Mouse (Mus musculus) neural tube, embryonic 15.5 days (tissue): ENCODE measurements around the gene Paqr4. TPM values are rescaled to one million over a fixed set of nuclear protein-coding genes. Genes with fewer than 3 reads are reported as not detected.
A peak's percentile ranks its signal among the peaks of the same experiment; 100 is the strongest.

ENCODE experiments used
- ATAC-seq: fragments of 200-750 bp; cut with Nextera tagmentation; 2 replicates; pipeline ENCODE4 v1.8.0; 2017; ENCODE audit warnings: mild to moderate bottlenecking, moderate TSS enrichment, moderate library complexity; ENCODE audit not compliant: low FRiP score
- H3K27ac ChIP-seq: fragments of 300-500 bp; sonication (generic); replicated peaks from 2 replicates; pipeline ENCODE4 v1.5.1; 2015; ENCODE audit warnings: mild to moderate bottlenecking, inconsistent platforms
- H3K27me3 ChIP-seq: fragments of 300-500 bp; sonication (generic); replicated peaks from 2 replicates; pipeline ENCODE4 v1.6.1; 2015; ENCODE audit warnings: inconsistent platforms
- H3K36me3 ChIP-seq: fragments of 300-500 bp; sonication (generic); 2 replicates; pipeline ENCODE4 v1.6.1; 2015; ENCODE audit warnings: inconsistent platforms
- H3K4me1 ChIP-seq: fragments of 300-500 bp; sonication (generic); 2 replicates; pipeline ENCODE4 v1.6.1; 2015; ENCODE audit warnings: inconsistent platforms
- H3K4me2 ChIP-seq: fragments of 300-500 bp; sonication (generic); 2 replicates; pipeline ENCODE4 v1.6.1; 2015; ENCODE audit warnings: inconsistent platforms, mild to moderate bottlenecking, moderate library complexity
- H3K4me3 ChIP-seq: fragments of 300-500 bp; sonication (generic); replicated peaks from 2 replicates; pipeline ENCODE4 v1.5.1; 2015; ENCODE audit warnings: mild to moderate bottlenecking, inconsistent platforms
- H3K9ac ChIP-seq: fragments of 300-500 bp; sonication (generic); replicated peaks from 2 replicates; pipeline ENCODE4 v1.6.1; 2015; ENCODE audit warnings: mild to moderate bottlenecking, inconsistent platforms
- H3K9me3 ChIP-seq: fragments of 300-500 bp; sonication (generic); replicated peaks from 2 replicates; pipeline ENCODE4 v1.6.1; 2016; ENCODE audit warnings: inconsistent platforms
- WGBS: fragments of 180-500 bp; shearing (Covaris S2); methylation state at CpG from one replicate; pipeline ENCODE4 v1.1.7; 2015; ENCODE audit warnings: mixed read lengths; 5-methylcytosine and 5-hydroxymethylcytosine counted together
- polyA plus RNA-seq: library from polyadenylated mRNA; unstranded; fragments of >200 nt; fragmentation: Nextera tagmentation; extraction: Ambion mirVana; gene quantifications from 2 replicates; pipeline ENCODE4 v1.2.1, GENCODE M21; 2015

The Paqr4 gene
- polyA plus RNA-seq, 1 experiment from 2014 or later: 60.0 TPM

DNA sequence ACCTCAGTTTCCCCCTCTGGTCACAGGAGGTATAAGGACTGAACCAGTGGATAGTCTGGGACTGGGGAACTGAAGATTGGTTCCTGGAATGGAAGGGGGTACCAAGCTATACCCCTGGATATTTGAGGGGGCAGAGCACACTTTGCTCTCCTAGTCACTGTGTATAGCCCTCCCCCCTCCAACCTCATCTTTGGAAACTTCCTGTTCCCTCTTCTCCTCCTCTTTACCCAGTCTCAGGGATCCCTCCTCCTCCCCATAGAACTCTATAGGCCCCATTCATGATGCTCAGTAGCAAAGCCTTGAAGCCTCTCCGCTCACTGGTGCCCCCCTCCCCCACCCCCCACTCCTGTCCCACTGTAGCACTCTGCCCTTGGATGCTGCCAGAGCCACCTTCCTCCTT, 21.2 kb downstream of the Paqr4 start:
- no peak overlapping the region for H3K4me3 ChIP-seq
- no peak for ATAC-seq
- H3K4me1 ChIP-seq: no peaks in the 10 kb centered on the region
- no peaks in the 10 kb centered on the region for H3K36me3 ChIP-seq
- 0 out of 2 replicates have a peak, but pooled peaks cover under 1% of the 10 kb centered on the region for H3K27me3 ChIP-seq
- H3K9me3 ChIP-seq: no peaks in the 10 kb centered on the region
- H3K27ac ChIP-seq: no peak overlapping the region
- H3K9ac ChIP-seq: no peak overlapping the region
- H3K4me2 ChIP-seq: no peak overlapping the region
- WGBS: 0% methylated on average over 1 of the region's 1 CpGs

GRCm38 (mm10) chr17:23717003-23717402, 23.7 kb downstream of the Paqr4 start:
- H3K9me3 ChIP-seq: no peaks in the 10 kb centered on the region
- no peak overlapping the region for H3K4me3 ChIP-seq
- no peak overlapping the region for H3K27ac ChIP-seq
- ATAC-seq: no peak
- H3K4me2 ChIP-seq: no peak overlapping the region
- 0 out of 2 replicates have a peak, but pooled peaks cover 2% of the 10 kb centered on the region for H3K27me3 ChIP-seq
- no peak overlapping the region for H3K9ac ChIP-seq
- no peaks in the 10 kb centered on the region for H3K4me1 ChIP-seq
- whole genome bisulfite sequencing: 63% methylated on average over 2 of the region's 2 CpGs
- H3K36me3 ChIP-seq: no peaks in the 10 kb centered on the region

DNA sequence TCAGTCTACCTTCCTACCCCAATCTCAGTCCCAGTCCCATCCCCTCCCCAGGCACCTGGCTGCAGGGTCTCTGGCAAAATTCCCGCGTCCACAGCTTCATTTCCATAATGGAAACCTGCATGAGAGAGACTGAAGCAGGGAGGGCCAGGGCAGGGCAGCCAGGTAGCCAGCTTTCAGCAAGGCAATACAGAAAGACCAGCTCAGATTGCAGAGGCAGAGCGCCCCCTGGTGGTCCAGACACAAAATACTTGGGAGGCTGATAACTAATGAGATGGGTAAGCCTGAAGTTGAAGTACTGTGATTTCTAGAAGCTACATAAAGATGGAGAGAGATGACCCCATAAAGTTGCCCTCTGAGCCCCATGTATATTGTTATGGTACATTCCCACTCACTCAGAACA, 34.5 kb downstream of the Paqr4 start:
- H3K4me3 ChIP-seq: no peak overlapping the region
- H3K9me3 ChIP-seq: no peaks in the 10 kb centered on the region
- no peak for ATAC-seq
- no peaks in the 10 kb centered on the region for H3K4me1 ChIP-seq
- 0% methylated on average over 3 of the region's 3 CpGs for WGBS
- H3K36me3 ChIP-seq: no peaks in the 10 kb centered on the region
- no peak overlapping the region for H3K9ac ChIP-seq
- H3K27me3 ChIP-seq: peaks cover 10% of the 10 kb centered on the region
- no peak overlapping the region for H3K4me2 ChIP-seq
- no peak overlapping the region for H3K27ac ChIP-seq

GRCm38 (mm10) chr17:23705525-23706104, 35.1 kb downstream of the Paqr4 start:
- Histone ChIP-seq H3K36me3 (no peaks in the 10 kb centered on the region), H3K4me3 (no peak overlapping the region), H3K4me2 (no peak overlapping the region), H3K9me3 (no peaks in the 10 kb centered on the region), H3K27ac (no peak overlapping the region), H3K4me1 (no peaks in the 10 kb centered on the region), H3K27me3 (peaks cover 10% of the 10 kb centered on the region), H3K9ac (no peak overlapping the region)
- 81% methylated on average over 7 of the region's 7 CpGs for WGBS
- ATAC-seq: no peak

GRCm38 (mm10) chr17:23704741-23705140, 35.9 kb downstream of the Paqr4 start:
- Histone ChIP-seq H3K9me3 (no peaks in the 10 kb centered on the region), H3K4me1 (peaks cover 4% of the 10 kb centered on the region), H3K4me3 (no peak overlapping the region), H3K4me2 (no peak overlapping the region), H3K27ac (no peak overlapping the region), H3K36me3 (no peaks in the 10 kb centered on the region), H3K9ac (no peak overlapping the region), H3K27me3 (peaks cover 10% of the 10 kb centered on the region)
- ATAC-seq: no peak
- 42% methylated on average over 7 of the region's 7 CpGs for WGBS

- no peak overlapping the region for H3K4me2 ChIP-seq
- 90% methylated on average over 9 of the region's 9 CpGs for WGBS
- ATAC-seq: no peak
Measured at GRCm38 (mm10) chr17:23703301-23703700, 37.4 kb downstream of the Paqr4 start.

GRCm38 (mm10) chr17:23700079-23700478, 40.6 kb downstream of the Paqr4 start:
- peak overlapping the region; percentile 98 for H3K4me2 ChIP-seq
- peak overlapping the region; percentile 60 for H3K9ac ChIP-seq
- H3K4me1 ChIP-seq: peaks cover 12% of the 10 kb centered on the region
- H3K9me3 ChIP-seq: no peaks in the 10 kb centered on the region
- 1% methylated on average over 27 of the region's 28 CpGs for WGBS
- peak; percentile 96 for ATAC-seq
- peak overlapping the region; percentile 54 for H3K4me3 ChIP-seq
- peak overlapping the region; percentile 49 for H3K27ac ChIP-seq
- peaks cover 35% of the 10 kb centered on the region for H3K27me3 ChIP-seq
- H3K36me3 ChIP-seq: no peaks in the 10 kb centered on the region

More at GRCm38 (mm10) chr17:23703301-23703700, 37.4 kb downstream of the Paqr4 start:
- H3K9me3 ChIP-seq: no peaks in the 10 kb centered on the region
- no peak overlapping the region for H3K4me3 ChIP-seq
- peaks cover 20% of the 10 kb centered on the region for H3K27me3 ChIP-seq
- peaks cover 12% of the 10 kb centered on the region for H3K4me1 ChIP-seq
- no peaks in the 10 kb centered on the region for H3K36me3 ChIP-seq
- H3K27ac ChIP-seq: no peak overlapping the region
- H3K9ac ChIP-seq: no peak overlapping the region

DNA sequence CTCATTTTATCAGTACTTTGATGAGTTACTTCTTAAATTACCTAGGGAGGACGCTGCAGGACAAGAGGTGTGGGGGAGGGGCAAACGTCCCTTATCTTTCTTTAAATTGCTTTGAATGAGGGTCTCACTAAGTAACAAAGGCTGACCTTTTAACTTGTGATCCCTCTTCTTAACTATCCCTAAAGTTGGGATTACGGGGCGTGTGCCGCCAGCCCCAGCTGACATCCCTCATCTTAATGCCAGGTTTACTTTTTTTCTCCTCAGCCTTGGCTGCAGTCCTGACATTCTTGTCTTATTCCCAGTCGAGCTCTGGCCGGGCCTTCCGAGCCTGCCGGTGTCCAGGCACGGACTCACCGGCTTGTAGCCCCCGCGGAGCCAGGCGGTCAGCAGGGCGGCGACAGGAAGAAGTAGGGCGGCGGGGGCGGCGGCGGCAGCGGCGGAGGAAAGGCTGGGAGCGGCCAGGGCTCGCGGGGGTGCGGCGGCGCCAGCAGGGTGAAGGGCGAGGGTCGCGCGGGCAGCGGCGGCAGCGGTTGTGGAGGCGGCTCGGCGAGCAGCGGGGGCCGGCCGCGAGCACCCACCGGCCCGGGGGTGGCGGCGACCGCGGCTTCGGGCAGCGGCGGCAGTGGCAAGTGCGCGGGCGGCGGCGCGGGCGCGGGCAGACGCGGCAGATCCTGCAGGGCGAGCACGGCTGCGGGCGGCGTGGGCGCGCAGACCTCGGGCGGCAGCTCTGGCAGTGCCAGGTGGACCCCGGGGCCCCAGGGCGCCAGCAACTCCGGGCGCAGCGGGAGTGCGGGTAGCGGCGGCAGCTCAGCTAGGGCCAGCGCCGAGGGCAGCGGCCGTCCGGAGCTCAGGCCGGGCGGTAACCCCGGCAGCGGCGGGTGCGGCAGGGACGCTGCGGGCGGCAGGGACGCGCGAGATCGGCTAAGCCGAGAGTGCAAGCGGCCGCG, 41.3 kb downstream of the Paqr4 start:
- Histone ChIP-seq H3K4me3 (peak overlapping the region; percentile 54), H3K9ac (peak overlapping the region; percentile 60), H3K27ac (peak overlapping the region; percentile 49), H3K9me3 (no peaks in the 10 kb centered on the region), H3K4me2 (peak overlapping the region; percentile 98), H3K4me1 (peaks cover 12% of the 10 kb centered on the region), H3K27me3 (peaks cover 35% of the 10 kb centered on the region), H3K36me3 (no peaks in the 10 kb centered on the region)
- ATAC-seq: peak; percentile 69
- WGBS: under 1% methylated on average over 85 of the region's 101 CpGs

DNA sequence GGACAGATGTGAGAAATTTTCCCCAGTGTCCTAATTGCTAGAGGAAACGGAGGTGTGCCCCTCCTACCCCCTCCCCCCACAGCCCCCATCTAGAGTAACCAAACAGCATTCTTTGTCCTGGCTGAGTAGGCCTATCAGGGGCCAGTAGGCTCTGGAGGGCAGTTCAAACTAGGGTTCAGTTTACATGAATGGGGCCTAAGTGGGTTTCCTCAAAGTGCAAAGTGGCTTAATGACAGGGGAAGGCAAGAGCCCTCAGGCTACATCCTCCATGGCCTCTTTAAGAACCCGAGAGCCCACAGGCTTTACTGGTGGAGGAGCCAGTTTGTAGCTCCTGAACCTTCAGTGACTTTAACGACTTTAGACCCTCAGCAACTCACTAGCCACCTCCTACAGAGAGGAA, 44.9 kb downstream of the Paqr4 start:
- Histone ChIP-seq H3K9ac (no peak overlapping the region), H3K36me3 (no peaks in the 10 kb centered on the region), H3K4me3 (no peak overlapping the region), H3K4me2 (no peak overlapping the region), H3K27ac (no peak overlapping the region), H3K9me3 (no peaks in the 10 kb centered on the region), H3K27me3 (peaks cover 25% of the 10 kb centered on the region), H3K4me1 (peaks cover 12% of the 10 kb centered on the region)
- WGBS: 12% methylated on average over 3 of the region's 3 CpGs
- ATAC-seq: no peak

DNA sequence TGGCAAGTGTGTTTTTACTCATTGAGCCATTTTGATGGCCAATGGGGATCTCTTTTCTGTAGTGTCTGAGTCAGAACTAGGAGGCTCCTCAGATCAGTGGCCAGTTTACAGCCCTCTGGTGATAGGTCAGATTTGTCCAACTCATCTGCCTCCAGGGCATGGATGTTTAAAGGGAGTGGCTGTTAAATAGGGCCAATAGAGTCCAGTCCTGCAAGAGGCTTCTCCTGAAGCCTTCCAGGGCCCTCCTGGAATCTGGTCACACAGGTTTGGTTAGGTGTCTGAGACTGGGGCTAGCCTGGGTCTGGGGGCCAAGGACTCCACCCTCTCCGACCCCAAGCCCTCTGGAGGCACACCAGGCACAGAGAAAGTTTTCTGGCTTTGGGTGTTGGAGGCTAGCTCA, 46.2 kb downstream of the Paqr4 start:
- H3K27ac ChIP-seq: no peak overlapping the region
- no peak overlapping the region for H3K4me3 ChIP-seq
- peaks cover 25% of the 10 kb centered on the region for H3K27me3 ChIP-seq
- H3K4me1 ChIP-seq: peaks cover 7% of the 10 kb centered on the region
- H3K9me3 ChIP-seq: no peaks in the 10 kb centered on the region
- 71% methylated on average over 1 of the region's 1 CpGs for WGBS
- no peak overlapping the region for H3K4me2 ChIP-seq
- no peak overlapping the region for H3K9ac ChIP-seq
- no peaks in the 10 kb centered on the region for H3K36me3 ChIP-seq
- ATAC-seq: no peak
